Mouse (Mus musculus) bone marrow macrophage, adult 2 months (primary cell): Measurements from ENCODE around the gene Psmd7.

Experiments used
- CTCF ChIP-seq: IDR thresholded peaks from 2 replicates; pipeline ENCODE4 v1.5.1; 2012; ENCODE audit warnings: low read depth, mild to moderate bottlenecking, low read length, moderate library complexity
- POLR2A ChIP-seq: IDR thresholded peaks from 2 replicates; pipeline ENCODE4 v1.6.1; 2012; ENCODE audit warnings: mild to moderate bottlenecking, low read depth, low read length, borderline replicate concordance

- no peak for TF ChIP-seq CTCF
- TF ChIP-seq POLR2A, result no peak
Measured at GRCm38 (mm10) chr8:107544651-107545174, 43.6 kb downstream of the Psmd7 start.
